Mouse (Mus musculus): ENCODE data around the gene Sprr2h. TPM values are rescaled to one million over a fixed set of nuclear protein-coding genes. Genes with fewer than 3 reads are reported as not detected.

The Sprr2h gene
- polyA plus RNA-seq, 1 experiment from 2014 or later, result 0.26 TPM

Other genes with a start within 250 kb of the Sprr2h start
- gene Lelp1, start 242.9 kb upstream of the Sprr2h start, polyA plus RNA-seq (2016; fragmentation: Nextera tagmentation; extraction: Ambion mirVana), result not detected in 2 replicates
- gene Sprr2a1, start 169.9 kb upstream of the Sprr2h start, polyA plus RNA-seq (2016; fragmentation: Nextera tagmentation; extraction: Ambion mirVana), result not detected in 2 replicates
- gene Sprr2a2, start 169.8 kb upstream of the Sprr2h start, polyA plus RNA-seq (2016; fragmentation: Nextera tagmentation; extraction: Ambion mirVana), result 0.64 and 0.66 TPM in 2 replicates
- gene Sprr2a3, start 100.3 kb upstream of the Sprr2h start, polyA plus RNA-seq (2016; fragmentation: Nextera tagmentation; extraction: Ambion mirVana), result not detected in 2 replicates
- not detected in 2 replicates for gene Sprr2b, start 69.1 kb upstream of the Sprr2h start, polyA plus RNA-seq (2016; fragmentation: Nextera tagmentation; extraction: Ambion mirVana)
- not detected in 2 replicates for gene Sprr2d, start 46.5 kb upstream of the Sprr2h start, polyA plus RNA-seq (2016; fragmentation: Nextera tagmentation; extraction: Ambion mirVana)
- not detected in 2 replicates for gene Sprr2e, start 33.5 kb upstream of the Sprr2h start, polyA plus RNA-seq (2016; fragmentation: Nextera tagmentation; extraction: Ambion mirVana)
- gene Sprr2f, start 20.5 kb upstream of the Sprr2h start, polyA plus RNA-seq (2016; fragmentation: Nextera tagmentation; extraction: Ambion mirVana), result 0.51 TPM in 1 of 2 replicates, not detected in the other
- gene Sprr2i, start 22.3 kb downstream of the Sprr2h start, polyA plus RNA-seq (2016; fragmentation: Nextera tagmentation; extraction: Ambion mirVana), result not detected in 2 replicates
- gene Sprr2j-ps, start 32.4 kb downstream of the Sprr2h start, polyA plus RNA-seq (2016; fragmentation: Nextera tagmentation; extraction: Ambion mirVana), result not detected in 2 replicates
- 6.1 and 9.4 TPM in 2 replicates for gene Gm9774, start 43.7 kb downstream of the Sprr2h start, polyA plus RNA-seq (2016; fragmentation: Nextera tagmentation; extraction: Ambion mirVana)
- not detected in 2 replicates for gene Sprr2k, start 46.9 kb downstream of the Sprr2h start, polyA plus RNA-seq (2016; fragmentation: Nextera tagmentation; extraction: Ambion mirVana)
- not detected in 2 replicates for gene Sprr1b, start 53.1 kb downstream of the Sprr2h start, polyA plus RNA-seq (2016; fragmentation: Nextera tagmentation; extraction: Ambion mirVana)
- gene Sprr3, start 73.0 kb downstream of the Sprr2h start, polyA plus RNA-seq (2016; fragmentation: Nextera tagmentation; extraction: Ambion mirVana), result not detected in 2 replicates
- gene Sprr1a, start 100.2 kb downstream of the Sprr2h start, polyA plus RNA-seq (2016; fragmentation: Nextera tagmentation; extraction: Ambion mirVana), result 0.24 and 0.37 TPM in 2 replicates
- gene Sprr4, start 114.8 kb downstream of the Sprr2h start, polyA plus RNA-seq (2016; fragmentation: Nextera tagmentation; extraction: Ambion mirVana), result not detected in 2 replicates
- not detected in 2 replicates for gene 2310046K23Rik, start 148.8 kb downstream of the Sprr2h start, polyA plus RNA-seq (2016; fragmentation: Nextera tagmentation; extraction: Ambion mirVana)
- not detected in 2 replicates for gene Ivl, start 188.1 kb downstream of the Sprr2h start, polyA plus RNA-seq (2016; fragmentation: Nextera tagmentation; extraction: Ambion mirVana)
- gene Smcp, start 203.3 kb downstream of the Sprr2h start, polyA plus RNA-seq (2016; fragmentation: Nextera tagmentation; extraction: Ambion mirVana), result not detected in 2 replicates
- not detected in 2 replicates for gene 2210017I01Rik, start 221.8 kb downstream of the Sprr2h start, polyA plus RNA-seq (2016; fragmentation: Nextera tagmentation; extraction: Ambion mirVana)
- not detected in 2 replicates for gene Lce6a, start 236.0 kb downstream of the Sprr2h start, polyA plus RNA-seq (2016; fragmentation: Nextera tagmentation; extraction: Ambion mirVana)

Data from heart, embryonic 12.5 days (tissue).